ENCODE assay signal across 19 mouse cellular contexts in genomic region chr9:116876786-116877185, GRCm38 (mm10).
DNase-seq lines count a peak whose midpoint lies in the region; ATAC-seq and TF ChIP-seq lines count a peak whose summit lies in the region.
"Had no signal": no experiment of that assay in that cellular context is flagged by ENCODE, and none has a peak within 500 bp of the region (broad histone marks: within the 10 kb centered on the region; RNA-seq: fewer than 3 reads in every experiment).

No protein-coding gene starts in this region.

- no peak for ATAC-seq in limb, embryonic 14.5 days (ENCODE audit: low FRiP score, low read depth)
- no peak for ATAC-seq in midbrain, embryonic 14.5 days (ENCODE audit: low FRiP score, low TSS enrichment)
- no peak for ATAC-seq in midbrain, embryonic 15.5 days (replicated peaks)
- no peak for ATAC-seq in kidney, postnatal 0 days (replicated peaks; ENCODE audit: low FRiP score, low read depth)
- ATAC-seq: forebrain, embryonic 14.5 days had no signal

- TF ChIP-seq POLR2A in limb, embryonic 14.5 days (IDR thresholded peaks at IDR 0.05; ENCODE audit: borderline replicate concordance, extremely low read depth, insufficient read depth, insufficient read length), result no peak

- H3K27me3 ChIP-seq in limb, embryonic 14.5 days (ENCODE audit: control insufficient read depth, insufficient read depth, low read length), result no peaks in the 10 kb centered on the region
- H3K27me3 ChIP-seq in limb, embryonic 10.5 days (ENCODE audit: low read depth, poor library complexity, severe bottlenecking), result no peaks in the 10 kb centered on the region
- H3K27me3 ChIP-seq in midbrain, embryonic 14.5 days (ENCODE audit: control insufficient read depth, insufficient read depth, low read length), result no peaks in the 10 kb centered on the region
- H3K27me3 ChIP-seq in midbrain, embryonic 15.5 days (replicated peaks), result no peaks in the 10 kb centered on the region
- H3K27me3 ChIP-seq in kidney, postnatal 0 days (ENCODE audit: insufficient read depth, low read length), result no peaks in the 10 kb centered on the region
- H3K27me3 ChIP-seq: embryonic facial prominence, embryonic 12.5 days; heart, embryonic 12.5 days; hindbrain, embryonic 12.5 days; limb, embryonic 13.5 days; neural tube, embryonic 13.5 days had no signal

- DNase-seq in limb, embryonic 14.5 days (ENCODE audit: low spot score), result peak; percentile 40
- DNase-seq in limb, embryonic 10.5 days (ENCODE audit: low spot score), result no peak
- peak; percentile 21 for DNase-seq in midbrain, embryonic 14.5 days
- peak; percentile 84 for DNase-seq in kidney, postnatal 0 days (ENCODE audit: low spot score)
- DNase-seq in lung, postnatal 36 days, result peak; percentile 21
- DNase-seq in adrenal gland, postnatal 4 days (ENCODE audit: low spot score in 2 of 2), result no peak
- DNase-seq in cerebellum, postnatal 36 days, result no peak
- DNase-seq: B cell, adult 2 months; cerebellum, adult 8-10 months; heart, postnatal 14 days; right cerebral cortex, adult 18-20 months; thymus, postnatal 25 days had no signal

- H3K4me1 ChIP-seq in limb, embryonic 14.5 days (ENCODE audit: control insufficient read depth, insufficient read depth, low read length), result peaks cover 21% of the 10 kb centered on the region
- peaks cover 33% of the 10 kb centered on the region for H3K4me1 ChIP-seq in limb, embryonic 10.5 days
- H3K4me1 ChIP-seq in midbrain, embryonic 14.5 days (ENCODE audit: control insufficient read depth, insufficient read depth, low read length), result no peaks in the 10 kb centered on the region
- no peaks in the 10 kb centered on the region for H3K4me1 ChIP-seq in midbrain, embryonic 15.5 days
- H3K4me1 ChIP-seq in kidney, postnatal 0 days (replicated peaks; ENCODE audit: insufficient read depth, low read length), result peaks cover 10% of the 10 kb centered on the region; the same call in 1 of the 2 replicates

- H3K4me3 ChIP-seq in limb, embryonic 14.5 days (replicated peaks; ENCODE audit: low read length), result no peak overlapping the region
- no peak overlapping the region for H3K4me3 ChIP-seq in limb, embryonic 10.5 days
- no peak overlapping the region for H3K4me3 ChIP-seq in midbrain, embryonic 14.5 days (replicated peaks; ENCODE audit: low read depth, low read length)
- no peak overlapping the region for H3K4me3 ChIP-seq in midbrain, embryonic 15.5 days
- no peak overlapping the region for H3K4me3 ChIP-seq in kidney, postnatal 0 days (replicated peaks; ENCODE audit: low read depth, low read length)
- H3K4me3 ChIP-seq: embryonic facial prominence, embryonic 12.5 days; heart, embryonic 12.5 days; hindbrain, embryonic 12.5 days; limb, embryonic 13.5 days; neural tube, embryonic 13.5 days had no signal

- H3K27ac ChIP-seq in limb, embryonic 14.5 days (replicated peaks; ENCODE audit: low read depth, low read length), result no peak overlapping the region
- H3K27ac ChIP-seq in limb, embryonic 10.5 days, result no peak overlapping the region
- H3K27ac ChIP-seq in midbrain, embryonic 14.5 days (replicated peaks; ENCODE audit: low read depth, low read length), result no peak overlapping the region
- no peak overlapping the region for H3K27ac ChIP-seq in midbrain, embryonic 15.5 days
- H3K27ac ChIP-seq in kidney, postnatal 0 days, result no peak overlapping the region
- H3K27ac ChIP-seq: embryonic facial prominence, embryonic 12.5 days; hindbrain, embryonic 12.5 days; limb, embryonic 13.5 days; neural tube, embryonic 13.5 days had no signal

- H3K9ac ChIP-seq in limb, embryonic 14.5 days (ENCODE audit: low read depth, low read length, severe bottlenecking), result no peak overlapping the region
- no peak overlapping the region for H3K9ac ChIP-seq in midbrain, embryonic 14.5 days (replicated peaks; ENCODE audit: low read length)
- no peak overlapping the region for H3K9ac ChIP-seq in midbrain, embryonic 15.5 days
- H3K9ac ChIP-seq in kidney, postnatal 0 days (ENCODE audit: low read depth, low read length), result no peak overlapping the region
- H3K9ac ChIP-seq: embryonic facial prominence, embryonic 12.5 days; heart, embryonic 12.5 days; hindbrain, embryonic 12.5 days; limb, embryonic 13.5 days; neural tube, embryonic 13.5 days had no signal

- no peak for TF ChIP-seq CTCF in kidney, postnatal 0 days (IDR thresholded peaks at IDR 0.05; ENCODE audit: low read depth)

- WGBS in limb, embryonic 14.5 days, result 49% methylated on average over 3 of the region's 3 CpGs
- 75% methylated on average over 3 of the region's 3 CpGs for WGBS in limb, embryonic 10.5 days
- whole genome bisulfite sequencing in midbrain, embryonic 14.5 days, result 76% methylated on average over 3 of the region's 3 CpGs
- 62% methylated on average over 3 of the region's 3 CpGs for WGBS in midbrain, embryonic 15.5 days
- 29% methylated on average over 3 of the region's 3 CpGs for WGBS in kidney, postnatal 0 days

- H3K9me3 ChIP-seq in limb, embryonic 14.5 days (ENCODE audit: control insufficient read depth, low read length), result peaks cover 19% of the 10 kb centered on the region; the same call in 1 of the 2 replicates
- 0 out of 2 replicates have a peak, but pooled peaks cover 3% of the 10 kb centered on the region for H3K9me3 ChIP-seq in limb, embryonic 10.5 days (replicated peaks)
- 0 out of 2 replicates have a peak, but pooled peaks cover 5% of the 10 kb centered on the region for H3K9me3 ChIP-seq in midbrain, embryonic 14.5 days (ENCODE audit: control insufficient read depth, low read length)
- H3K9me3 ChIP-seq in midbrain, embryonic 15.5 days, result no peaks in the 10 kb centered on the region
- no peaks in the 10 kb centered on the region for H3K9me3 ChIP-seq in kidney, postnatal 0 days (replicated peaks; ENCODE audit: low read length)
- H3K9me3 ChIP-seq: embryonic facial prominence, embryonic 12.5 days; hindbrain, embryonic 12.5 days had no signal

- H3K36me3 ChIP-seq in limb, embryonic 14.5 days (ENCODE audit: control insufficient read depth, insufficient read depth, low read length), result no peaks in the 10 kb centered on the region
- H3K36me3 ChIP-seq in limb, embryonic 10.5 days, result peaks cover 11% of the 10 kb centered on the region
- H3K36me3 ChIP-seq in midbrain, embryonic 14.5 days (ENCODE audit: control insufficient read depth, insufficient read depth, low read length), result no peaks in the 10 kb centered on the region
- H3K36me3 ChIP-seq in midbrain, embryonic 15.5 days (replicated peaks), result no peaks in the 10 kb centered on the region
- no peaks in the 10 kb centered on the region for H3K36me3 ChIP-seq in kidney, postnatal 0 days (ENCODE audit: insufficient read depth, low read length)
- H3K36me3 ChIP-seq: heart, embryonic 12.5 days; hindbrain, embryonic 12.5 days; neural tube, embryonic 13.5 days had no signal

- H3K4me2 ChIP-seq in limb, embryonic 14.5 days (replicated peaks; ENCODE audit: low read depth, low read length, severe bottlenecking), result no peak overlapping the region
- no peak overlapping the region for H3K4me2 ChIP-seq in midbrain, embryonic 14.5 days (ENCODE audit: low read length)
- H3K4me2 ChIP-seq in midbrain, embryonic 15.5 days, result no peak overlapping the region
- no peak overlapping the region for H3K4me2 ChIP-seq in kidney, postnatal 0 days (ENCODE audit: low read length)
- H3K4me2 ChIP-seq: embryonic facial prominence, embryonic 12.5 days; heart, embryonic 12.5 days; hindbrain, embryonic 12.5 days; limb, embryonic 13.5 days; neural tube, embryonic 13.5 days had no signal

Comparison
In these comparisons a context has a peak if more than half of its experiments do, and no peak if none do; other contexts are left out.
1. DNase-seq: peak in limb, embryonic 14.5 days (single experiment), midbrain, embryonic 14.5 days (single experiment), kidney, postnatal 0 days (single experiment) and lung, postnatal 36 days (single experiment); none in limb, embryonic 10.5 days (single experiment), adrenal gland, postnatal 4 days (0 of 2) and cerebellum, postnatal 36 days (0 of 2).